In genomic region chr6:134848197-134848890, GRCm38 (mm10) we compare ENCODE assay signal across 9 mouse cellular contexts. TPM values are rescaled to one million over a fixed set of nuclear protein-coding genes. Genes with fewer than 3 reads are reported as not detected.
DNase-seq lines count a peak whose midpoint lies in the region.
"Had no signal": no experiment of that assay in that cellular context is flagged by ENCODE, and none has a peak within 500 bp of the region (broad histone marks: within the 10 kb centered on the region; RNA-seq: fewer than 3 reads in every experiment).

No protein-coding gene starts in this region.

- H3K9me3 ChIP-seq in limb, embryonic 10.5 days (replicated peaks) = no peaks in the 10 kb centered on the region
- H3K9me3 ChIP-seq: liver, embryonic 15.5 days had no signal

- no peaks in the 10 kb centered on the region for H3K4me1 ChIP-seq in limb, embryonic 10.5 days

- peak; percentile 12 to 24 for DNase-seq in heart, postnatal 10 days
- DNase-seq in heart, postnatal 4 days = no peak
- peak; percentile 56 for DNase-seq in CD4-positive, CD25-positive, alpha-beta regulatory T cell, adult 2 months (ENCODE audit: low read depth, low spot score)
- peak; percentile 38 for DNase-seq in cerebellum, adult 9-11 months
- DNase-seq in limb, embryonic 10.5 days (ENCODE audit: low spot score) = peak; percentile 50
- DNase-seq in left cerebral cortex, postnatal 25 days (ENCODE audit: low spot score in 2 of 2) = no peak
- no peak for DNase-seq in layer of hippocampus, adult 9-10 months (ENCODE audit: low spot score)
- no peak for DNase-seq in heart, postnatal 25 days (ENCODE audit: low spot score)

- no peaks in the 10 kb centered on the region for H3K36me3 ChIP-seq in limb, embryonic 10.5 days

- H3K4me3 ChIP-seq in limb, embryonic 10.5 days = no peak overlapping the region
- H3K4me3 ChIP-seq: liver, embryonic 15.5 days had no signal

- no peak overlapping the region for H3K27ac ChIP-seq in limb, embryonic 10.5 days
- H3K27ac ChIP-seq: liver, embryonic 15.5 days had no signal

- H3K27me3 ChIP-seq in limb, embryonic 10.5 days (ENCODE audit: low read depth, poor library complexity, severe bottlenecking) = no peaks in the 10 kb centered on the region
- H3K27me3 ChIP-seq: liver, embryonic 15.5 days had no signal

- WGBS in limb, embryonic 10.5 days = 84% methylated on average over 5 of the region's 5 CpGs

- intact Hi-C loops in heart, postnatal 10 days (cut with DNase I) = no loop called here
- intact Hi-C loops in left cerebral cortex, postnatal 25 days (cut with DNase I) = no loop called here
- intact Hi-C loops in heart, postnatal 25 days (cut with DNase I) = no loop called here

RNA-seq across cellular contexts. Expression of gene Crebl2, which starts 18.4 kb away (rescaled TPM):
- total RNA-seq in heart, postnatal 10 days (2021) = 1 to 10 TPM; 4.7 to 5.4 TPM
- 1 to 10 TPM; 2.4 to 2.8 TPM for total RNA-seq in heart, postnatal 4 days (2021)
- polyA plus RNA-seq in limb, embryonic 10.5 days (2016; fragmentation: Nextera tagmentation; extraction: Ambion mirVana) = 0.79 and 0.99 TPM in 2 replicates
- total RNA-seq in left cerebral cortex, postnatal 25 days (2021) = 10 to 100 TPM; 29.9 to 32.9 TPM
- total RNA-seq in heart, postnatal 25 days (2021) = 10 to 100 TPM; 11.5 to 12.1 TPM

RNA-seq across cellular contexts. Expression of gene Gpr19, which starts 50.0 kb away (rescaled TPM):
- 1 to 10 TPM; 4.3 to 4.8 TPM for total RNA-seq in heart, postnatal 10 days (2021)
- 1 to 10 TPM; 6.3 to 6.6 TPM for total RNA-seq in heart, postnatal 4 days (2021)
- 7.8 and 9.7 TPM in 2 replicates for polyA plus RNA-seq in limb, embryonic 10.5 days (2016; fragmentation: Nextera tagmentation; extraction: Ambion mirVana)
- total RNA-seq in left cerebral cortex, postnatal 25 days (2021) = 10 to 100 TPM; 25.3 to 27.3 TPM
- total RNA-seq in heart, postnatal 25 days (2021) = 1 to 10 TPM; 3.3 to 5.1 TPM

RNA-seq across cellular contexts. Expression of gene Dusp16, which starts 55.9 kb away (rescaled TPM):
- total RNA-seq in heart, postnatal 10 days (2021) = 10 to 100 TPM; 22.4 to 24.9 TPM
- 10 to 100 TPM; 32.4 to 34.9 TPM for total RNA-seq in heart, postnatal 4 days (2021)
- polyA plus RNA-seq in limb, embryonic 10.5 days (2016; fragmentation: Nextera tagmentation; extraction: Ambion mirVana) = 8.7 and 10.0 TPM in 2 replicates
- 1 to 10 TPM; 7.6 to 8.2 TPM for total RNA-seq in left cerebral cortex, postnatal 25 days (2021)
- 10 to 100 TPM; 22.8 TPM for total RNA-seq in heart, postnatal 25 days (2021)

Comparison
In these comparisons a context has a peak if more than half of its experiments do, and no peak if none do; other contexts are left out.
1. DNase-seq: peak in heart, postnatal 10 days (2 of 2), CD4-positive, CD25-positive, alpha-beta regulatory T cell, adult 2 months (single experiment), cerebellum, adult 9-11 months (single experiment) and limb, embryonic 10.5 days (single experiment); none in heart, postnatal 4 days (single experiment), left cerebral cortex, postnatal 25 days (0 of 2), layer of hippocampus, adult 9-10 months (single experiment) and heart, postnatal 25 days (single experiment).